Mouse (Mus musculus) C2C12 (cell line): Measurements from ENCODE around the gene Rtn1.

ENCODE experiments used
- CEBPB ChIP-seq: IDR thresholded peaks from one replicate; pipeline ENCODE4 v1.6.1; 2011; ENCODE audit warnings: low read depth, mild to moderate bottlenecking, control low read depth, moderate library complexity
- CTCF ChIP-seq: IDR thresholded peaks from one replicate; pipeline ENCODE4 v1.5.1; 2011; ENCODE audit not compliant: control insufficient read depth, insufficient read depth, insufficient read length
- MAX ChIP-seq: IDR thresholded peaks from one replicate; pipeline ENCODE4 v1.6.1; 2011; ENCODE audit warnings: mild to moderate bottlenecking, control low read depth
- MYOD1 ChIP-seq: IDR thresholded peaks from one replicate; pipeline ENCODE4 v1.6.1; 2011; ENCODE audit warnings: low read depth; ENCODE audit not compliant: control insufficient read depth, insufficient read length
- MYOG ChIP-seq: IDR thresholded peaks from one replicate; pipeline ENCODE4 v1.6.1; 2011; ENCODE audit not compliant: control insufficient read depth, insufficient read length; ENCODE audit errors: extremely low read depth
- USF1 ChIP-seq: IDR thresholded peaks from one replicate; pipeline ENCODE4 v1.6.1; 2011; ENCODE audit warnings: low read depth, mild to moderate bottlenecking, control low read depth, moderate library complexity

- TF ChIP-seq CTCF (no peak), USF1 (no peak), MAX (no peak), CEBPB (no peak), MYOG (no peak), MYOD1 (no peak)
Observed at GRCm38 (mm10) chr12:72257000-72257399, 151.9 kb downstream of the Rtn1 start.
